Mouse (Mus musculus) left cerebral cortex, adult 11 months (tissue): ENCODE data around the gene Cdc42bpa.

ENCODE experiments used
- DNase-seq: peaks from one replicate; pipeline ENCODE4 v3.0.0; 2022; ENCODE audit warnings: low spot score

Cdc42bpa gene

GRCm38 (mm10) chr1:180192866-180193265, 232.6 kb downstream of the Cdc42bpa start:
- DNase-seq: no peak

- no peak for DNase-seq
Measured at GRCm38 (mm10) chr1:180193391-180193935, 233.2 kb downstream of the Cdc42bpa start.

- DNase-seq: no peak
Measured at GRCm38 (mm10) chr1:180194048-180194447, 233.8 kb downstream of the Cdc42bpa start.

DNA sequence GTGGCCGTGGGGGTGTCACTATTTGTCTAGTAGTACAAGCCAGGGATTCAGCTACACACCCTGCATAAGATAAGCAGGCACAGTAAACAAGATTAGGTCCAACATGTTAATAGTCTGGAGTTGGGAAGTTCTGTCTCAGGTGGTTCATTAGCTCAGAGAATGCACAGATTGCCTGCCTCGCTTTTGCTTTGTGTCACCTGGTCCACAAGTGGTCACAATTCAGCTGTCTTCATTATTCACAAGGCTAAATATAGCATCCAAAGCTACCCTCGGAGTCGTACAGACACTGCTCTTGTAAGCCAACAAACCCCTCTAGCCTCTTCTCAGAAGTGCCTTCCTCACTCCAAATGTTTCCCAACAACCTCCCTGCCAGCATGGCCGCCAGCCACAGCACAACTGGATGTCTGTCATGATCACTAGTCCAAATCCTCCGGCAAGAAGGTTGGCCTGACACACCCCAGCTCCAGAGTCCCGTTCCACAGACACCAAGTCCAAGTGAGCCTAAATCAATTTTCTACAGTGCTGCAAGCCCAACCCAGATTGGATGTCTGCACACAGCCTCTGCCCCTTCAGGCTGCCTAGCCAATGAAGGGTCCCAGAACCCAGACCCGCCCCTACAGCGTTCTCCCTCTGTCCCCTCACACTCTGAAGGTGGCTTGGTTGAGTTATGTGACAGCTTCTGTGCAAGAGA, 234.7 kb downstream of the Cdc42bpa start:
- no peak for DNase-seq

GRCm38 (mm10) chr1:180195703-180196381, 235.6 kb downstream of the Cdc42bpa start:
- DNase-seq: peak; percentile 96

GRCm38 (mm10) chr1:180196508-180196907, 236.2 kb downstream of the Cdc42bpa start:
- DNase-seq: no peak

- DNase-seq: no peak
Measured at GRCm38 (mm10) chr1:180197956-180198355, 237.7 kb downstream of the Cdc42bpa start.

GRCm38 (mm10) chr1:180198959-180199714, 238.9 kb downstream of the Cdc42bpa start, which contains the start of gene Coq8a:
Coq8a (minus strand) TSS chr1:180199602.
- no peak for DNase-seq

- no peak for DNase-seq
Measured at GRCm38 (mm10) chr1:180199715-180200050, 239.4 kb downstream of the Cdc42bpa start.

- DNase-seq: no peak
Measured at GRCm38 (mm10) chr1:180200722-180201121, 240.4 kb downstream of the Cdc42bpa start.

- DNase-seq: no peak
Measured at GRCm38 (mm10) chr1:180208370-180208769, 248.1 kb downstream of the Cdc42bpa start.

GRCm38 (mm10) chr1:180210031-180210432, 249.8 kb downstream of the Cdc42bpa start:
- DNase-seq: no peak

GRCm38 (mm10) chr1:180210781-180211271, 250.6 kb downstream of the Cdc42bpa start:
- no peak for DNase-seq

GRCm38 (mm10) chr1:180212911-180213310, 252.6 kb downstream of the Cdc42bpa start:
- no peak for DNase-seq

GRCm38 (mm10) chr1:180215044-180215443, 254.8 kb downstream of the Cdc42bpa start:
- DNase-seq: no peak
